Mouse (Mus musculus) limb, embryonic 14.5 days (tissue): ENCODE measurements around the gene Aldh3a2. TPM values are rescaled to one million over a fixed set of nuclear protein-coding genes. Genes with fewer than 3 reads are reported as not detected.

Experiments
- ATAC-seq: fragments of 200-750 bp; cut with Nextera tagmentation; 2 replicates; pipeline ENCODE4 v1.8.0; 2017; ENCODE audit warnings: low read depth, moderate number of reproducible peaks, moderate TSS enrichment; ENCODE audit not compliant: low FRiP score
- DNase-seq: peaks from one replicate; pipeline ENCODE4 v3.0.0-alpha.2; 2015; ENCODE audit warnings: low spot score
- H3K27ac ChIP-seq: fragments of 300-500 bp; sonication (generic); replicated peaks from 2 replicates; pipeline ENCODE4 v1.5.1; 2014; ENCODE audit warnings: low read depth, mild to moderate bottlenecking, low read length, moderate library complexity, mixed read lengths
- H3K27me3 ChIP-seq: fragments of 300-500 bp; sonication (generic); 2 replicates; pipeline ENCODE4 v1.6.1; 2014; ENCODE audit warnings: low read length, mixed read lengths; ENCODE audit not compliant: control insufficient read depth, insufficient read depth
- H3K36me3 ChIP-seq: fragments of 300-500 bp; sonication (generic); 2 replicates; pipeline ENCODE4 v1.6.1; 2014; ENCODE audit warnings: mild to moderate bottlenecking, low read length, moderate library complexity, mixed read lengths; ENCODE audit not compliant: control insufficient read depth, insufficient read depth
- H3K4me1 ChIP-seq: fragments of 300-500 bp; sonication (generic); 2 replicates; pipeline ENCODE4 v1.6.1; 2014; ENCODE audit warnings: antibody characterized with exemption, low read length, mixed read lengths; ENCODE audit not compliant: control insufficient read depth, insufficient read depth
- H3K4me2 ChIP-seq: fragments of 300-500 bp; sonication (generic); replicated peaks from 2 replicates; pipeline ENCODE4 v1.6.1; 2014; ENCODE audit warnings: low read depth, mild to moderate bottlenecking, low read length, moderate library complexity; ENCODE audit not compliant: severe bottlenecking
- H3K4me3 ChIP-seq: fragments of 300-500 bp; sonication (generic); replicated peaks from 2 replicates; pipeline ENCODE4 v1.5.1; 2014; ENCODE audit warnings: low read length
- H3K9ac ChIP-seq: fragments of 300-500 bp; sonication (generic); 2 replicates; pipeline ENCODE4 v1.6.1; 2014; ENCODE audit warnings: mild to moderate bottlenecking, low read depth, low read length, moderate library complexity; ENCODE audit not compliant: severe bottlenecking
- H3K9me3 ChIP-seq: fragments of 300-500 bp; sonication (generic); 2 replicates; pipeline ENCODE4 v1.6.1; 2016; ENCODE audit warnings: low read length; ENCODE audit not compliant: control insufficient read depth
- POLR2A ChIP-seq: fragments of 200-500 bp; IDR thresholded peaks from 2 replicates; pipeline ENCODE4 v1.8.0; 2012; ENCODE audit warnings: inconsistent platforms, mild to moderate bottlenecking, moderate library complexity, borderline replicate concordance; ENCODE audit not compliant: insufficient read depth, insufficient read length; ENCODE audit errors: extremely low read depth
- WGBS: fragments of 180-500 bp; shearing (Covaris S2); extraction: QIAGEN DNeasy Blood & Tissue Kit; methylation state at CpG from one replicate; pipeline ENCODE4 v1.1.7; 2014; 5-methylcytosine and 5-hydroxymethylcytosine counted together
- polyA plus RNA-seq, 2 experiments: library from polyadenylated mRNA; depleted of rRNA in 1 of 2; stranded (reverse) in 1 of 2; unstranded in 1 of 2; fragments of >200 nt; fragmentation: Nextera tagmentation in 1 of 2; extraction: Ambion mirVana in 1 of 2; gene quantifications; 2 replicates each; pipeline versions ENCODE4 v1.2.1 to v1.2.3; 2012 to 2014

The Aldh3a2 gene
- polyA plus RNA-seq, 2 experiments: 33.5 to 35.5 TPM

- H3K4me2 ChIP-seq: no peak overlapping the region
Observed at GRCm38 (mm10) chr11:61283414-61284049, 16.3 kb upstream of the Aldh3a2 start.

GRCm38 (mm10) chr11:61278445-61279077 lies 11.3 kb upstream of the Aldh3a2 start:
- no peaks in the 10 kb centered on the region for H3K27me3 ChIP-seq
- DNase-seq: no peak
- TF ChIP-seq POLR2A: no peak
- no peak overlapping the region for H3K9ac ChIP-seq
- WGBS: 82% methylated on average over 8 of the region's 8 CpGs
- ATAC-seq: no peak
- H3K4me3 ChIP-seq: no peak overlapping the region
- H3K4me1 ChIP-seq: no peaks in the 10 kb centered on the region; the same call in 1 of the 2 replicates
- no peaks in the 10 kb centered on the region for H3K9me3 ChIP-seq
- no peak overlapping the region for H3K27ac ChIP-seq
- H3K4me2 ChIP-seq: no peak overlapping the region
- H3K36me3 ChIP-seq: no peaks in the 10 kb centered on the region

More at GRCm38 (mm10) chr11:61283414-61284049, 16.3 kb upstream of the Aldh3a2 start:
- ATAC-seq (no peak), DNase-seq (no peak)
- H3K4me3 ChIP-seq: no peak overlapping the region
- no peaks in the 10 kb centered on the region for H3K27me3 ChIP-seq
- TF ChIP-seq POLR2A: no peak
- H3K36me3 ChIP-seq: no peaks in the 10 kb centered on the region
- H3K27ac ChIP-seq: 0 out of 2 replicates have a peak overlapping the region, but pooled peaks have one; percentile 63
- 78% methylated on average over 10 of the region's 10 CpGs for WGBS
- no peaks in the 10 kb centered on the region for H3K9me3 ChIP-seq
- peaks cover 8% of the 10 kb centered on the region for H3K4me1 ChIP-seq
- H3K9ac ChIP-seq: no peak overlapping the region

GRCm38 (mm10) chr11:61277937-61278336 lies 10.7 kb upstream of the Aldh3a2 start:
- H3K27ac ChIP-seq: 0 out of 2 replicates have a peak overlapping the region, but pooled peaks have one; percentile 21
- H3K9ac ChIP-seq: no peak overlapping the region
- no peaks in the 10 kb centered on the region; the same call in 1 of the 2 replicates for H3K4me1 ChIP-seq
- ATAC-seq (no peak), DNase-seq (no peak)
- H3K36me3 ChIP-seq: no peaks in the 10 kb centered on the region
- no peak overlapping the region for H3K4me3 ChIP-seq
- WGBS: 57% methylated on average over 2 of the region's 2 CpGs
- no peak for TF ChIP-seq POLR2A
- no peaks in the 10 kb centered on the region for H3K9me3 ChIP-seq
- H3K27me3 ChIP-seq: no peaks in the 10 kb centered on the region
- no peak overlapping the region for H3K4me2 ChIP-seq

GRCm38 (mm10) chr11:61276482-61276881 lies 9.2 kb upstream of the Aldh3a2 start:
- WGBS: 73% methylated on average over 3 of the region's 3 CpGs

GRCm38 (mm10) chr11:61275106-61275505 lies 7.8 kb upstream of the Aldh3a2 start:
- no peaks in the 10 kb centered on the region for H3K27me3 ChIP-seq
- H3K4me1 ChIP-seq: no peaks in the 10 kb centered on the region; the same call in 1 of the 2 replicates
- no peaks in the 10 kb centered on the region for H3K36me3 ChIP-seq
- no peaks in the 10 kb centered on the region for H3K9me3 ChIP-seq
- H3K9ac ChIP-seq: no peak overlapping the region
- 82% methylated on average over 8 of the region's 8 CpGs for WGBS
- no peak overlapping the region for H3K27ac ChIP-seq
- no peak overlapping the region for H3K4me3 ChIP-seq
- DNase-seq (no peak), ATAC-seq (no peak)
- no peak for TF ChIP-seq POLR2A
- no peak overlapping the region for H3K4me2 ChIP-seq

More at GRCm38 (mm10) chr11:61276482-61276881, 9.2 kb upstream of the Aldh3a2 start:
- ATAC-seq: no peak
- no peak for DNase-seq
- no peaks in the 10 kb centered on the region for H3K9me3 ChIP-seq
- H3K27me3 ChIP-seq: no peaks in the 10 kb centered on the region
- H3K36me3 ChIP-seq: no peaks in the 10 kb centered on the region
- H3K4me1 ChIP-seq: no peaks in the 10 kb centered on the region; the same call in 1 of the 2 replicates
- no peak overlapping the region for H3K4me2 ChIP-seq
- H3K9ac ChIP-seq: no peak overlapping the region
- H3K4me3 ChIP-seq: no peak overlapping the region
- H3K27ac ChIP-seq: no peak overlapping the region
- no peak for TF ChIP-seq POLR2A
